Mouse (Mus musculus) erythroblast, embryonic 14.5 days (primary cell): ENCODE data around the gene Mag.

Experiments
- GATA1 ChIP-seq: IDR thresholded peaks from 2 replicates; pipeline ENCODE4 v1.6.1; 2012; ENCODE audit warnings: low read length, inconsistent platforms, mixed read lengths
- TAL1 ChIP-seq: IDR thresholded peaks from 3 replicates; pipeline ENCODE4 v1.6.1; 2012; ENCODE audit warnings: low read length, inconsistent platforms, mixed read lengths

GRCm38 (mm10) chr7:30878950-30879349 lies 35.7 kb downstream of the Mag start:
- TF ChIP-seq GATA1, result no peak
- TF ChIP-seq TAL1, result no peak
